Mouse (Mus musculus) intestine, postnatal 0 days (tissue): Measurements from ENCODE around the gene Ntng1. TPM values are rescaled to one million over a fixed set of nuclear protein-coding genes. Genes with fewer than 3 reads are reported as not detected.
"Not testable (repeated sequence)": the region's sequence is repeated elsewhere in the genome, so short reads cannot be mapped to it uniquely, and the experiment has no call there.

ENCODE experiments used
- ATAC-seq: fragments of 200-750 bp; cut with Nextera tagmentation; 2 replicates; pipeline ENCODE4 v1.8.0; 2017; ENCODE audit warnings: mild to moderate bottlenecking, moderate TSS enrichment, moderate library complexity
- H3K27ac ChIP-seq: fragments of 300-500 bp; sonication (generic); 2 replicates; pipeline ENCODE4 v1.5.1; 2014; ENCODE audit warnings: mild to moderate bottlenecking, low read depth, low read length, moderate library complexity
- H3K27me3 ChIP-seq: fragments of 300-500 bp; sonication (generic); replicated peaks from 2 replicates; pipeline ENCODE4 v1.6.1; 2014; ENCODE audit warnings: low read length, mixed read lengths; ENCODE audit not compliant: control insufficient read depth, insufficient read depth
- H3K36me3 ChIP-seq: fragments of 300-500 bp; sonication (generic); 2 replicates; pipeline ENCODE4 v1.6.1; 2014; ENCODE audit warnings: mild to moderate bottlenecking, moderate library complexity; ENCODE audit not compliant: control insufficient read depth, insufficient read depth
- H3K4me1 ChIP-seq: fragments of 300-500 bp; sonication (generic); replicated peaks from 2 replicates; pipeline ENCODE4 v1.6.1; 2014; ENCODE audit warnings: antibody characterized with exemption, low read length, mixed read lengths; ENCODE audit not compliant: control insufficient read depth, insufficient read depth
- H3K4me2 ChIP-seq: fragments of 300-500 bp; sonication (generic); replicated peaks from 2 replicates; pipeline ENCODE4 v1.6.1; 2014; ENCODE audit warnings: low read depth, mild to moderate bottlenecking, moderate library complexity
- H3K4me3 ChIP-seq: fragments of 300-500 bp; sonication (generic); 2 replicates; pipeline ENCODE4 v1.5.1; 2014; ENCODE audit warnings: low read depth, low read length
- H3K9ac ChIP-seq: fragments of 300-500 bp; sonication (generic); 2 replicates; pipeline ENCODE4 v1.6.1; 2014; ENCODE audit warnings: mild to moderate bottlenecking, low read depth, low read length
- H3K9me3 ChIP-seq: fragments of 300-500 bp; sonication (generic); 2 replicates; pipeline ENCODE4 v1.6.1; 2016; ENCODE audit warnings: mixed run types; ENCODE audit not compliant: control insufficient read depth
- CTCF ChIP-seq: sonication (generic); IDR thresholded peaks from 2 replicates; pipeline ENCODE4 v1.5.1; 2016; ENCODE audit warnings: low read depth, mild to moderate bottlenecking, control low read depth, antibody characterized with exemption, moderate library complexity
- WGBS: fragments of 180-500 bp; shearing (Covaris S2); extraction: QIAGEN DNeasy Blood & Tissue Kit; methylation state at CpG from one replicate; pipeline ENCODE4 v1.1.7; 2014; 5-methylcytosine and 5-hydroxymethylcytosine counted together
- polyA plus RNA-seq: library from polyadenylated mRNA; unstranded; fragments of >200 nt; fragmentation: Nextera tagmentation; extraction: Ambion mirVana; gene quantifications from 2 replicates; pipeline ENCODE4 v1.2.1, GENCODE M21; 2015

Ntng1 gene
- polyA plus RNA-seq, 1 experiment from 2014 or later = 0.38 TPM

GRCm38 (mm10) chr3:109781917-109782288, 361.9 kb downstream of the Ntng1 start:
- WGBS = 71% methylated on average over 7 of the region's 7 CpGs
- H3K36me3 ChIP-seq = no peaks in the 10 kb centered on the region
- no peaks in the 10 kb centered on the region for H3K9me3 ChIP-seq
- no peak overlapping the region for H3K27ac ChIP-seq
- peak overlapping the region; percentile 69 for H3K4me2 ChIP-seq
- no peaks in the 10 kb centered on the region for H3K27me3 ChIP-seq
- no peak overlapping the region for H3K4me3 ChIP-seq
- no peak overlapping the region for H3K9ac ChIP-seq
- H3K4me1 ChIP-seq = no peaks in the 10 kb centered on the region
- ATAC-seq = no peak
- TF ChIP-seq CTCF = no peak

GRCm38 (mm10) chr3:109775200-109775599, 368.6 kb downstream of the Ntng1 start:
- Histone ChIP-seq H3K4me3 (no peak overlapping the region), H3K9ac (no peak overlapping the region), H3K4me2 (no peak overlapping the region), H3K27ac (no peak overlapping the region), H3K36me3 (no peaks in the 10 kb centered on the region), H3K27me3 (no peaks in the 10 kb centered on the region), H3K9me3 (no peaks in the 10 kb centered on the region), H3K4me1 (no peaks in the 10 kb centered on the region)
- WGBS = 79% methylated on average over 2 of the region's 2 CpGs
- ATAC-seq = no peak
- no peak for TF ChIP-seq CTCF

GRCm38 (mm10) chr3:109772120-109772519, 371.7 kb downstream of the Ntng1 start:
- no peak overlapping the region for H3K4me3 ChIP-seq
- WGBS = 79% methylated on average over 14 of the region's 14 CpGs
- no peaks in the 10 kb centered on the region for H3K27me3 ChIP-seq
- ATAC-seq = no peak
- no peak overlapping the region for H3K4me2 ChIP-seq
- H3K9me3 ChIP-seq = no peaks in the 10 kb centered on the region
- H3K9ac ChIP-seq = no peak overlapping the region
- no peak overlapping the region for H3K27ac ChIP-seq
- no peak for TF ChIP-seq CTCF
- no peaks in the 10 kb centered on the region for H3K36me3 ChIP-seq
- H3K4me1 ChIP-seq = no peaks in the 10 kb centered on the region

GRCm38 (mm10) chr3:109766939-109767338, 376.9 kb downstream of the Ntng1 start:
- Histone ChIP-seq H3K4me2 (no peak overlapping the region), H3K27me3 (no peaks in the 10 kb centered on the region), H3K9ac (no peak overlapping the region), H3K4me3 (no peak overlapping the region), H3K36me3 (no peaks in the 10 kb centered on the region), H3K9me3 (no peaks in the 10 kb centered on the region), H3K27ac (no peak overlapping the region), H3K4me1 (no peaks in the 10 kb centered on the region)
- ATAC-seq = no peak
- WGBS = 86% methylated on average over 3 of the region's 3 CpGs
- TF ChIP-seq CTCF = no peak

- ATAC-seq = no peak
- WGBS = 69% methylated on average over 2 of the region's 2 CpGs
- H3K4me2 ChIP-seq = no peak overlapping the region
- no peaks in the 10 kb centered on the region for H3K27me3 ChIP-seq
- H3K27ac ChIP-seq = no peak overlapping the region
- H3K4me1 ChIP-seq = no peaks in the 10 kb centered on the region
- H3K9me3 ChIP-seq = no peaks in the 10 kb centered on the region
- H3K9ac ChIP-seq = no peak overlapping the region
- no peak overlapping the region for H3K4me3 ChIP-seq
- no peaks in the 10 kb centered on the region for H3K36me3 ChIP-seq
- TF ChIP-seq CTCF = no peak
These were observed 378.2 kb downstream of the Ntng1 start for GRCm38 (mm10) chr3:109765608-109766007.

GRCm38 (mm10) chr3:109765141-109765540, 378.7 kb downstream of the Ntng1 start:
- no peak overlapping the region for H3K9ac ChIP-seq
- TF ChIP-seq CTCF = no peak
- WGBS = 78% methylated on average over 4 of the region's 4 CpGs
- no peaks in the 10 kb centered on the region for H3K9me3 ChIP-seq
- H3K27ac ChIP-seq = no peak overlapping the region
- H3K36me3 ChIP-seq = no peaks in the 10 kb centered on the region
- H3K4me3 ChIP-seq = no peak overlapping the region
- no peak overlapping the region for H3K4me2 ChIP-seq
- no peak for ATAC-seq
- no peaks in the 10 kb centered on the region for H3K27me3 ChIP-seq
- no peaks in the 10 kb centered on the region for H3K4me1 ChIP-seq

DNA sequence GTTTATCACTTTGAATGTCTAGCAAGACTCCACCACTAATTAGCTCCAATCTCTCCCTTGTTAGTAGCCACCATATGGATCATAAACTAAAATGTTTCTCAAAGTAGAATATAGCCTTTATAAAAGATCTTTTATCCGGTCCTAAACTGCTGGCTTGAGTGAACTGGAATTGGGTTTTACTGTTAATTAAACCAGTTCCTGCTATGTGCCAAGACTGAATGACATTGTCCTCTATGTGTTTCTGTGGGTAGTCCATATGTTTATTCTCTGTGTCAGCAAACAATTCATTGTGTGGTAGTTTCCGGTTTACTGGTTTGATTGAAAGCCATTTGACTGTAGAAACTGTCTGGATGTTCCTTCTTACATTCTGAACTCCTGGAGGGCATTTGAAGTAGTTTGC, 387.4 kb downstream of the Ntng1 start:
- Histone ChIP-seq H3K9me3 (no peaks in the 10 kb centered on the region), H3K27ac (no peak overlapping the region), H3K9ac (no peak overlapping the region), H3K36me3 (no peaks in the 10 kb centered on the region), H3K27me3 (no peaks in the 10 kb centered on the region), H3K4me2 (no peak overlapping the region), H3K4me1 (no peaks in the 10 kb centered on the region), H3K4me3 (no peak overlapping the region)
- TF ChIP-seq CTCF = no peak
- ATAC-seq = no peak
- 76% methylated on average over 2 of the region's 2 CpGs for WGBS

GRCm38 (mm10) chr3:109747593-109747992, 396.2 kb downstream of the Ntng1 start:
- H3K36me3 ChIP-seq, H3K9ac ChIP-seq, H3K4me3 ChIP-seq, H3K27me3 ChIP-seq, H3K4me1 ChIP-seq, ATAC-seq, H3K4me2 ChIP-seq, H3K27ac ChIP-seq, H3K9me3 ChIP-seq: not testable (repeated sequence)
- 68% methylated on average over 3 of the region's 3 CpGs for WGBS
